Mouse (Mus musculus) kidney, postnatal 10 days (tissue): Measurements from ENCODE around the gene Ak6.
A peak's percentile ranks its signal among the peaks of the same experiment; 100 is the strongest.

Experiments used
- DNase-seq: peaks from one replicate; pipeline ENCODE4 v3.0.0; 2021; ENCODE audit warnings: mixed read lengths

Ak6 gene

DNA sequence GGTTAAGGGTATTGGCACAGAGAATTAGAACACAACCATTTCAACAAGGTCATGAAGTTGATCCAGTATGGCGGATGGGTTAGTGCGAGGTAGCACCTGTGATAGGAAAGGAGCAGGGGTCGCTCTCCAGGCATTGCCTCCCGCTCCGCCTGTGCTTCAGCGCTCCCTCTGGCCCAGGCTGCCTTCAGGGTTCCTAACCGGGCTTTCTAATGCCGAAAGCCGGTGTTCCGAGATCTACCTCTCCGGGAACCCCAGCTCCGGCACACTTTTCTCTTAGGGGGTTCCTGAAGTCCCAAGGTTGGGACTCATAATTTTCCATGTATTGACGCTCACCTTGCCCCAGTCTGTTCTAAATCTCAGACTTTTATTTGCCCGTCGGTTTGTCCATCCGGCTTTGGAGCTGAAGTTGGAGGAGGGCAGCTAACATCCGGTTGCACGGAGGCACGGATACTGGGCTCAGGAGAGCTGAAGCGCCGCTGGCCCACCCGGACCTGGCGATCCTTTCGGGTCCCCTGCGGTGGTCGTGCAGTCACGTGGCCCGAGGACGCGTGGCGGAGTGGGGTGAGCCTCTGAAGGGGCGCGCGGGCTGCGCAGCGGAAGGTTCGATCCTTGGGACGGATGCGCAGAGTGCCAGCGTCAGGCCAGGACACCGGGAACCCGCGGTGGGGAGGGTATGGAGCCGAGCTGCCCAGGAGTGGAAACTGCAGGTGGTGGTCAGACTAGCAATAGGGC lies 18.7 kb downstream of the Ak6 start, which contains the start of gene Ccdc125:
Gene Ccdc125 (plus strand): TSS at position 427 of the 732 bp plus-strand sequence.
- peak; percentile 62 for DNase-seq

DNA sequence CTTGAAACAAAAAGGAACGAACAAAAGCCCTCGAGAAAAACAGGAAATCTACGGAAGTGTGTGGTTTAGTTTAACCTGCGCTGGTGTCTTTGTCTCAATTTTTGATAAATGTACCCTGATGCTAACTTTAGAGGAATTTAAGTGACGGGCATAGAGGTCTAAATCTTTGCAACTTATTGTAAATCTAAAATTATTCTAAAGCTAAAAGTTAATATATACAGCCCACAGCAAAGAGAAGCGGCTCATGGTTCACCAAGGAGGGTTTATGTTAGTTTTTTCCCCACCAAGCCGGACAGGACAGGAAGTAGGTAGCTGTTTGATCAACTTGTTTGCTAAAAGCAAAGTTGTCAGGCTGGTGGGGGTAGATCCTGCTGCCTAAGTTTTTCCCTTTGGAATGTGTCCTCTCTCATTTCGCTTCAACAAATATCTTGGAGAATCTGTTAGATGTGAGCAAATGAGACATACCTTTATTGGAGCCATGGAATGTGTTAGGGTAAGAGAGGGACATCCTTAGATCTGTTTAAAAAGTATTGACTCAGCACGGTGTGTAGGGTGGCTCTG lies 19.5 kb downstream of the Ak6 start:
- no peak for DNase-seq

DNA sequence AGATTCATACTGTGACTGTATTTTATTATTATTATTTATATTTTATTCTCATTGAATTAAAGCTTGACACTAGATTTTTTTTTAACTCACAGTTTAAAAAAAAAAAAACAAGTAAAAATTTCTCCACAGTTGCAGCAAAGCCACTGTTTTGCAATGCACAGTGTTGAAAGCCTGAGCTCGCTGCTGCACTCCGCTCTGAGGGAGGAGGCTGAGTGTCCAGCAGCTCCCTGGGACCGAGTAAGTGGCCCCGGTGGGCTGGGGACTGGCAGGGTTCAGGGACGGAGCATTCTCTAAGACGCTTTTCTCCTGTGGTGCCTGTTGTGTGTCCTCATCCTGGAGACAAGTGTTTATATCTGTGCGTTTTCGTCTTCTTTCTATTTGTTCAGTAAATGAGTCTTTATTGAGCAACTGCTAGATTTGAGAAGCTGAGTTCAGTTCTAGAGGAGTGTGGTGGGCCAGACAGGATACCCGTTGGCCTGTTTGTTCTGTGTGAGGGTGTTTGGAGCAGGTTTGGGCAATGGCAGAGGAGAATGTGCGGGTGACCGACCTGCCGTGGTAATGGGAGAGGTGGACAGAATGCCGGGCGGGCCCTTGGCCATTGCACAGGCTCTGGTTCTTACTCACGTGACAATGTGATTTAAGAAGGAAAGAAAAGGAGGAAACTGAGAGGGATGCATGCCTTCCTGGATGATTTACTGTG lies 25.3 kb downstream of the Ak6 start:
- DNase-seq: no peak

DNA sequence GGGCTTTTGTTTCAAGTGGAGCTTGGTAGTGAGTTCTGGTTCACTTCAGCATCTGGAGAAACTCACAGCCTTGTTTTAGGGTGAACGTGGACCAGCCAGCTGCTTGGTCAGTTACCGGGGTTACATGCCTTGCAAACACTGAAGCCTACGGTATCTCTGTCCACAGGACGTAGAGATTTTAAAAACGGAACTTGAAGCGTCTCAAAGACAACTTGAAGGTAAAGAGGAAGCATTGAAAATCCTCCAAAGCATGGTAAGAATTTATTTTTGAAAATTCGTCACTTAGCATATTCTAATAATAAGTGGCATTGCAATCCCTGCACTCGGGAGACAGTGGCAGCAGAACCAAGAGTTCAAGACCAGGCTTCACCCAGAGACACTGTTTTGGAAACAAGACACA lies 30.8 kb downstream of the Ak6 start:
- DNase-seq: no peak

DNA sequence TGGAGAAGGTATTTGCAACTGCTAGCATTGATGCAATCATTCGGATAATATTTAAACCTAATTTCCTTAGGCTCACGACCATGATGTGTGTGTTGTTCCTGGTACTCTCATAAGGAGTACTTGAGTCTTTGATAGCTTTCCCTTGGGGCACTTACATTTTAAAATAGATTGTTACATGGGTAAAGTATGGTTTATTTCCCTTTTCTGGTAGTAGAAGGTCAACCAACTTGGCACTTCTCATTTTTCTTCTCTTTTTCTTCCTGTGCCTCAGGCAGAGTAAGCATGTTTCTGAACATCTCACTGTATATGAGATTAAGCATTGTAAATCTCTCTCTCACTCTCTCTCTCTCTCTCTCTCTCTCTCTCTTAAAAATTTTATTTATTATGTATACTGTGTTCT lies 32.1 kb downstream of the Ak6 start:
- DNase-seq: no peak

DNA sequence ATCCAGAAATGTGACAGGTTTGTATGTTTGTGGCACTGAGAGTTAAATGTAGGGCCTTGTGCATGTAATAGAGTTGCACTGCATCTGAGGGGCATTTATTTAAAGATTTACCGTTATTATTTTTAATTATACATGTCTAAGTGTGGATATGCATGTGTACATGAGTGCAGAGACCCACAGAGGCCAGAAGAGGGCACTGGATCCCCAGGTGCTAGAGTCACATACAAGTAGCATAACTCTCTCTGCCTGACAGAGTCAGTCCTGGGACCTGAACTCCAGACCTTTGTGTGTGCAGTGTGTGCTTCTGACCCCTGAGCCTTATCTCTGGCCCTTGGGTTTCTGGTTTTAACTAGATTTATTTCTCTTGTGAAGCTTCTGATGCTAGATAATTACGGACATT lies 33.6 kb downstream of the Ak6 start:
- DNase-seq: no peak

DNA sequence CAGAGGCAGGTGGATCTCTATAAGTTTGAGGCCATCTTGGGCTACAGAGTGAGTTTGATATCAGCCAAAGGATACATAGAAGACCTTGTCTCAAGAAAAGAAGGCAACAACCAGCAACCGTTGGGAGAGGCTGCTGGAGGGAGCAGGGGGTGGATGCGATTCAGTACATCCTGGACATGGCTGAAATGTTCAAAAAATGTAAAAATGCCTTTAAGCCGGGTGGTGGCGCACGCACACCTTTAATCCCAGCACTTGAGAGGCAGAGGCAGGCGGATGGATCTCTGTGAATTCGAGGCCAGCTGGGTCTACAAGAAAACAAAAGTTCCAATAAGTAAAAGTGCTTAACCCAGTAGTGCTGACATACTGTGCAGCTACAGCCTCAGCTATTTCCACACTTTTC lies 36.7 kb downstream of the Ak6 start:
- no peak for DNase-seq

DNA sequence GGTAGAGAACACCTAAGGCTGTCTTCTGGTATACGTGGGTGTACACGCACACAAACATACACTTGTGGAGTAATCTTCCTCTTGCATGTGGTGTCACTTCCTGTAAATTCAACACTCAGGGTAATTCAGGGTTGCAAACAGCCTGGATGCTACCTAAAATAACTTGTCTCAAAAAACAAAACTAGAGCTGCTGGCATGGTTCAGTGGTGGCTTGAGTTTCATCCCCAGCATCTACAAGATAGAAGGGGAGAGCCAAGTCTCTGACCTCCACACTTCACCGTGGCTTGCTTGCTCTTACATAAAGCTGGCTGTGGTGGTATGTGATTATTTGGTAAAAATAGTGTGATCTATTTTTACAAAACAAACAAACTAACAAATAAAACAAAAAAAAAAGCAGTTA lies 46.8 kb downstream of the Ak6 start:
- no peak for DNase-seq

DNA sequence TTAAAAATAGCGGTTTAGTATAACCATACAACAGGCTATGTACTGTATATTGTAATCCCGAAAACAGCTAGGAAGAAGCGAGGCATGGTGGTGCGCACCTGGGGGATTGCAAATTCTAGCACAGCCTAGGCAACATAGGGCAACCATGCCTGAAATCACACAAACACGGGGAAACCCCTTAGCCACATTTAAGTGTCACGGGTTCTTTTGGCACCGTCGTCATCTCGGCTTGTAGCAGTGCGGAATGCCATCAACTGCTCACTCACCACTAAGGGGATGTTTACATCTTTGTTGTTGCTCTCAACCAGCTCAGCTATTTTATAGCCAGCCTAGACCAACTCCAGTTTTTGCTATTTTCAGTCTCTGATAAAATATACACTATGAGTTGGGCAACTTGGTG lies 48.1 kb downstream of the Ak6 start:
- no peak for DNase-seq

DNA sequence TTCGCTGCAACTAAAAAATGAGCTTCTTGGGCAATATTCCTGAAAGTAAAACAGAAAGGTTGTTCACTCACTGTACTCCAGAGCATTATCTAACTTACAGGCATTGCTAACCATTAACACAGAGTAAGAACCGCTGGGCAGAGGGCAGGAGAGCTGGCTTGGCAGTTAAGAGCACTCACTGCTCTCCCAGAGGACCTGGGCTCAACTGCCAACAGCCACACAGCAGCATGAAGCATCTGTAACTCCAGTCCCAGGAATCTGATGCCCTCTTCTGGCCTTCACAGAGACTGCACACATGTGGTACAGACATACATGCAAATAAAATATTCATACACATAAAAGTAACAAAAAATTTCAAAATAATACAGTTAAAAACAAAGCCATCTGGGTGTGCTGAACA lies 52.7 kb downstream of the Ak6 start:
- peak; percentile 45 for DNase-seq

DNA sequence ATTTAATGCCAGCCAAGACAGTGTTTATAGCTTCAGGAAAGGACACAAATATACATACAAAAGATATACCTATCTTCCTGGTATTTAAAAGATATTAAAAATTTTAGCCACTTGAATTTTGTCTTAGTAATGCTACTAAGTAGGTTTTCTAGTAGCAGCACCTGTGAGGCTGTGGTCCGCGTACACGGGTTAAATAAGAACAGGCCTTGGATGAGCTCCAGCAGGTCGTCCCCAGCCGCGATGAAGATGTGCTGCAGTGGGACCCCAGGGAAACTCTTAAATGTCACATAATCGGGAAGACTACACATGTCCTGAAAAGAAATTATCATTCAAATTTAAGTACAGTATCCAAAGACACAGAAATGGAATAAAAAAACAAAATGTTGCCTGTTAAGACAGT lies 55.4 kb downstream of the Ak6 start:
- no peak for DNase-seq

DNA sequence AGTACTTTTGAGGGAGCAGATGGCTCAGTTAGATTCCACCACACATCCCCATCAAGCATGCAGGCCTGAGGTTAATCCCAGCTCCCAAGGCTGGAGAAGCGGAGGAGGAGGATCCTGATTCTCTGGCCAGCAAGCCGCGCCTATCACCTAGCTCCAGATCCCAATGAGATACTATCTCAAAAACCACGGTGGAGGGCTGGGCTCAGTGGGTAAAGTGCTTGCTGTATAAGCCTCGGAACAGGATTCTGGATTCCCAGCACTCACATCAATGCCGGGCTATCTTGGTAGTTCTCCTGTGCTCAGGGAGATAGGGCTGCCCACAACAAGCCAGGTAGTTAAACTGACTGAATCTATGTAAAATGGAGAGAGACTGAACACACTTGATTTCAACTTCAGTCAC lies 64.7 kb downstream of the Ak6 start:
- DNase-seq: no peak
